Mouse (Mus musculus) induced T-regulatory cell, adult 2 months (primary cell): ENCODE results near the gene Cdkal1.

Experiments
- DNase-seq: peaks from one replicate; pipeline ENCODE4 v3.0.0-alpha.2; 2012; ENCODE audit warnings: low read depth

Gene Cdkal1

DNA sequence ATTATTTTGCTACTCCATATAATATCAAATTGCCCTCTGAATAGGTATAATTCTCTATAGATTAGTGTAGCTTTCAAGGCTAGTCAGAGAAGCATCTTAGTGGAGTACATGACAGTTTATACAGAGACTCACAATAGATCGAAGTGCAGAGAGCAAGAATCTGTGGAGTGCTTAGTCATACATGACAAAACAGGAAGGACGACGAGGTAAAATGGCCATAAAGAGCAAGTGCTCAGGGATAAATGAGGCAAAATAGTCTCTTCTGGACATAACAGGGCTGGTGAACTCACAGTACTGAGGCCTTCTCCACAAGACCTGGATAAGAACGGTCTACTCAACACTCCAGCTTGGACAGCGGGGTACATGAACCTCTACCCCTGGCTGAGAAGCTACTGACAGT, 155.6 kb downstream of the Cdkal1 start:
- DNase-seq, result no peak

DNA sequence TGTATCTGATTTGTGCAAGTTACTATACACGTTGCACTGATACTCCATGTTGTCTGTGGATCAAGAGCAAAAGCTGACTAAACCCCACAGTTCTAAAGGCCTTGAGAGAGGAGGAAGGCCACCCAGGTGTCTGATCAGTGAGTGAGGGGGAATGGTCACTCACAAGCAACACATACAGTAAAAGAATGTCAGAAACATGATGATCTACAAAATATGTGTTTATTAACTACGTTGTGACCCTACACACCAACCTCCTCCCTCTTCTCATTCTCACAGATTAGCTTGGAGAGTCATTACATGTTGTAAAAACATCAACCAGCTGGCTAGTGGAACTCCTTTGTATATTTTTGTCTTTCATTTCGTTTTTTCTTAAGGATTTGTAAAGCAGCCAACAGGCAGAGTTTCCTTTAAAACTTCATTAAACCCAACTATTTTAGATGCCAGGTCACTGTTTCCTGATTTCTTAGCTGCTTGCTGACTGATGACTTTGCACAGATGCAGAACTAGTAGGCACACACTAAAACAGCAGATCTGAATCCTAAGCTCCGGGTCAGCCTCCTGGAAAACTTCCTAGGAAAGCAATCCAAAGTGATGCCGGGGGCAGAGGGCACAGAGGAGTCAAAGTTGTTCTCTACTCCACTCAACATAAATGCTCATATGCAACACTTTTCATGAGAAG, 157.0 kb downstream of the Cdkal1 start:
- DNase-seq, result no peak

DNA sequence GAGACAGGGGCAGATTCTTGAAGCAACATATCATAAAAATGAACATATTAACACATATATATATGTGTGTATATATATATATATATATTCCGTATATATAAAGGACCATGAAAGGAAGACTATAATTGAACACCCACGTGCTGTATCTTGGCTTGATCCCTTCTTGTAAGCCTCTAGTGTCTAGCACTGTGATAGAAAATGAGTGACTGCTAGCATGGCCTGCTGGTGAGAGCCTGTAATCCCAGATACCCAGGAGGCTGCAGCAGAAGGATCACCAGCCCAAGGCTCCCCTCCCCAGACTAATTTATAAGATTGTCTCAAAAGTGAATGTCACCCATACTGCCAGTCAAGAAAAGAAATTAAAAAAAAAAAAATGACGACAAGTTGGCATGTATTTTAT, 158.2 kb downstream of the Cdkal1 start:
- DNase-seq, result no peak

DNA sequence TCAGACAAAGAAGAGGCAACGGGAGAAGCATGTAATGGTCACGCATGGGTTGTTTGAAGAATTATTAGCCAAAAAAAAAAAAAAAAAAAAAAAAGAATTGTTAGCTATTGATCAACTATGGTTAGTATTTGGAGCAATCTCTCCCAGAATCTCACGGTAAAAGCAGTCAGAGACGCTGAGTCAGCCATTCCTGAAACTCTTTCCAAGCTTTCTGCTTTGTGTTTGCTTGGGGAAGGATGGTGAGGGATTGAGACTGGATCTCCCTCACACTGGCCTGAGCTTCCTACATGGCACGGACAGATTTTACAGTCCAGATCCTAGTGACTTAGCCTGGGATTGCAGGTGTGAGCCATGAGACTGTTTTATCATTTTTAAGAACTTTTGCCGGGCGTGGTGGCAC, 164.7 kb downstream of the Cdkal1 start:
- no peak for DNase-seq

DNA sequence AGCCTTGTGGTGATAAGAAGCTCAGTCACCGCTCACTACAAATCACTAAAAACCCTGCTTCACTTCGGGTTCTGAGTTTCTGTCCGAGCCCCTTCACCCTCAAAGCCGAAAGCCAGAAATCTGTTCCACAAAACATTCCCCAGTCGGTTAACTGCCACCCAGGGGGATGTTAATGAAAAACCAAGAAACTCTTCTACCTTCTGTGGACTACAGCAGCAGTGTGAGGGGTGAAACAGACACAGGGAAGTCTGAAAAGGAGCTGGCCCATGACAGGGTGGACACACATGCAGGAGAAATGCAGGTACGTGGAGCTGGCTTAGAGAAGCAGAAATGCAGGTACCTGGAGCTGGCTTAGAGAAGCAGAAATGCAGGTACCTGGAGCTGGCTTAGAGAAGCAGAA, 166.6 kb downstream of the Cdkal1 start:
- no peak for DNase-seq

DNA sequence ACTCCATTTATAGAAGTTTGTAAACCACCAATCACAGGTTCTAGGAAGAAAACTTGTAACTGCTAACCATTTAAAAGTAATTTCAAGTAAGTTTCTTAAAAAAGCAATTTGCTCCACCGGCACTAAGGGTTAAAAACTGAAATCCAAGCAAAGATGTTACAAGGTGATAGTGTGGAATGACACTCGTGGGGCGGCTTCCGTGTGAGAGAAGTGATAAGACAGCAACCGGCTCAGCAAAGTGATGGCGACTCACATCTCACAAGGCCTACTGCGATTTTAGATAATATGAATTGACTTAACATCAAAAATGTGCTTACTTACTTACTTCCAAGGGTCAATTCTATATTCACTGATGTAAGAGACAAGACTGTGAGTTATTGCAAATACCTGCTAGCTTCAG, 167.6 kb downstream of the Cdkal1 start:
- DNase-seq, result no peak

DNA sequence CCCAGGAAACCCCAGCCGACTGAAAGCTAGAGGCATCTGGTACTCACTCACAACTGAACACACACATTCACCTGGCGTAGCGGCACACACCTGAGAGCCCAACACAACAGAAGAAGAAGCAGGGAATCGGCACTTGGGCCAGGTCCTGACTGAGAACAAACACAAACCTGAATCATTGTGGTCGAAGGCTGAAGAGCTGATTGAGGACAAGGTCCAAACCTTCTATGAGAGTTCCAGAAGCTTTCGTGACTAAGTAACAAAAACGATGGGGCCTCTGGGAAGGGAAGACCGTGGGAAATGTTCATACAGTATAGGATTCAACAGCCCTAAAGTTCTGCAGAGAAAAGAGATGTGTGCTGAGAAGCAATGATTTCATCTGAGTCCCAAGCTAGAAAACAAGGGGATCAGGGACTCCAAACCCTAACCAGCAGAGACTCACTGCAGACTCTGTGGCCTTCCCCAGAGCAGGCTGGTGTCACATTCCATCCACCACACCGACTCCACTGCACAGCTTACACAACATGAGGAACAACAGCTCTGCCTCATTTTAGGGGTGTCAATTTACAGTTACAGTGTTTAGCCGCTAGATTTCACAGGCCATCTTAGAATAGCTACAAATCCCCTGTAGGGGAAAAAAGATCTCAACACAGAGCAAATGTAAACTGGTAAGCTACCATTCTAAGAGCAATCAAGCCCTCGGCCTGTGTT, 175.8 kb downstream of the Cdkal1 start:
- no peak for DNase-seq

DNA sequence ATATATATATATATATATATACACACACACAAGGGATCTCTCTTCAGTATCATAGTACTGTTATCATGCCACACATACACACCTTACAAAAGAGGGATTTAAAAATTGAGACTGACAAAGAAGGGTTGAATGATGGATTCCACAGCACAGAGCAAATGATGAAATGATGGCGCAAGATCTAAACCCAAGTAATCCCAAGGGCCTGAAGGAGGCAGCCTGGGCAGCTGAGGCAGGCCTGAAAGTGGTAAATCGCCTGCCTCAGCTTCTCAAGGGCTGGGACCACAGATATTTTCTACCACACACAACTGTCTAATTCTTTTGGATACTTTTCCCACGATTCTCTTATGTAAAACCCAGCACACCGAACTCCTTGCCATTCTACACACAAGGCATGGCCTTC, 177.9 kb downstream of the Cdkal1 start:
- no peak for DNase-seq

DNA sequence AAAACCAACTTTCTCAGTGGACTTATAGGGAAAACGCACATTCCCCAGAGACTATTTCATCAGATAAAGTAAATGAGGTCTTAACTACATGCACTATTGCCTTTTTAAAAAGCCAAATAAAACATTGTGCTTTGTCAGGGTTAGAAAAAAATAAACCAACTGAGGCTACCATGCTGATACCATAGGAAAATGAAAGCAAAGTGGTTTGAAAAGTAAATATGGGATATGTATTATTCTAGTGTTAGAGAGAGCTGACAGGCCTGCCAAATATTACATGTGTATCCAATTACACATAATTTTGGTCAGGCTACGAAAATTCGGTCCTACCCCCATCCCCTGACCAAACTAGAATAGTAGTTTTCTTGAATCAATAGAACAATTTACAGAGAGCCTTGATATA, 184.8 kb downstream of the Cdkal1 start:
- no peak for DNase-seq

DNA sequence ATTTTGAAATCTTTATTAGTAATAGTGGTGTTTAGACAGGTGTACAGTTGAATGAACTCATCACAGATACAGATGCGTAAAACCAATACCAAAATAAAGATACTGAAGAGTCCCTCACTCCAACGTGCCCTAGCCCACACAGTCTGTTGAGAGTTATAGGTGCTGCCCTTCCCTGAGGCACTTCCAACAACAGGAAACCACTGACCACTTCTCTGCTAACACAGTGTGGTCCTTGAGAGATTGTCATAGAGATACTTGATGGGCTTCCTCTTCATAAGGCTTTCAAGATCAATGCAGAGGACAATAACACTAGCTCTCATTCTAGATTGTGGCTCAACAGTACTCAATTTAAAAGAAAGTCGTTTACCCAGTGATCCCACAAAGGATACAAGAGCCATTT, 191.6 kb downstream of the Cdkal1 start:
- DNase-seq, result no peak

DNA sequence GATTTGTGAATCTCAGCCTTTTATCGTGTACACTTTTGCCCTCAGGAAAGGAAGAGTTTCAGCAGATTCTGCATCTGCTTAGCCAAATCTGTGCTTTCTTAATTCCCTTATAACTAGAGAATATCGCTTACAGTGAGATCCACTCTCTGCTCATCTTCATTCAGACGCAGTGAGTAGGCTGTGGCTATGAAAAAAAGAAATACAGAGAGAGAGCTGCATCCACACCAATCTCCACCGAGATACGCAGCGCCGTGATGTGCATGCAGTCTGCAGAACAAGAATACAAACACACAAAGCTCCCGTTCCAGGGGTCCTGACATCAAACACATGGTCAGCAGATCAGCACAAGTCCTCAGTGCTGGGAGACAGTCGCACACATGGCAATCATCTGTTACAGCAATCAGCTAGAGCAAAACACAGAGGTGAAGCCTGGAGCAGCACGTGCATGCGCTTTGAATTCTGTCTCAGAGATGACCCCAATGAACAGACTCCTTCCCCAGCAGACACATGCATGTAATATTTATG, 199.6 kb downstream of the Cdkal1 start:
- no peak for DNase-seq

DNA sequence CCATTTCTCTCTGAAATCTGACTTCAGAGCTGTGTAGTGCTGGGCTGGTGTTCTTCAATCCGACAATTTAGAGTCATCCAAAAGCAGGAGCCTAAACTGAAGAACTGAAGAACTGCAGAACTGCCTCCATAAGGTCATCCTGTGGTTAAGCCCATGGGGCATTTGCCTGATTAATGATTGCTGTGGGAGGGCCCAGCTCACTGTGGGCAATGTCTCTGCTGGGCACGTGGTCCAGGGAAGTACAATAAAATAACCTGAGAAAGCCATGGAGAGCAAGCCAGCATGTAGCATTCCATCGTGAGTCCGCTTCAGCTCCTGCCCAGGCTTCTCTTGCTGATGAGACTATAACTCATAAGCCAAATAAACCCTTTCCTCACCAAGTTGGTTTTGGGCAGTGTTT, 202.1 kb downstream of the Cdkal1 start:
- DNase-seq, result no peak

DNA sequence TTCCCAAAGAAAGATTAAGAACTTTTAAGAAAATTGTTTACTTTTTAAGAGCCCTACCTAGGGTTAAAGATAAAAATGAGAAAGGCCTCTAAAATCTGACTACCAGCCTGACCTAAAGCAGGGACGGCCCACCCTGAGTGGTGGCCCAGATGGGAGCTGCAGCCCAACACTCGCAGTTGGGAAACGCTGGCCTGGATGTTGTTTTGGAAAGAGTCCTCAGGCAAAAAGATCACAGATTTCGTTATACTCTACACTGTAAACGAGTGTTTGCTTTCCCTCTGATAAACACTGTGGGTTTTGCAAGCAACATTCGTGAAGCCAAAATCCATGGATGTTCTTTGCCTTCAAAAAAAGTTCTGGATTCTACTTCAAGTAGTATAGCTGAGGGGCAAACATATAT, 202.7 kb downstream of the Cdkal1 start:
- DNase-seq, result no peak

DNA sequence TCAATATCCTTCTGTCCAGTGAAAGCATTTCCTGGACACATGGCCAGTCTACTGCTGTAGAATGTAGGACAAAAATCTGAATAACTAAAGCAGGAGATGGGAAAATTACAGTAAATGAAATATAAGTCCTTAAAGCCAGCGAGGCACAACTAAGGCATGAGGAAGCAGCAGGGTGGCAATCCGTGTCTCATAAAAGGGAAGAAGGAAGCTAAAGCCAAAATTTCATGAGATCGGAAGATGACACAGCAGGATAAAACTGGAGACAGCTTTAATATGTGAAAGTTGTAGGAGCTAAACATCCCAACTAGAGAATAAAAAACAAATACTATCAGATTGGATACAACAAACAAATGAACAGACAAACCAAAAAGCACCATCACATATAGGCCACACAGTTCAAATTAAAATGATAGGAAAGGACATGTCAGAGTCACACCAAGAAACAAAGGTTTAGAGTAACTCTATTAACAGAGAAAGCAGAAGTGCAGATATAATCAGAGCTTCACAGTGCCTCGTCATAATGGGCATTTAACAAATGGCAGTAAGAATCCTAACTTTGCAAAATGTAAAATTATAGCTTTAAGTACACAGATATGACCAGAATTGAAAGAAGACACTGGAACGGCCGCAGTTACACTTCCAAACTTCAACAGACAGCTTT, 204.8 kb downstream of the Cdkal1 start:
- no peak for DNase-seq

DNA sequence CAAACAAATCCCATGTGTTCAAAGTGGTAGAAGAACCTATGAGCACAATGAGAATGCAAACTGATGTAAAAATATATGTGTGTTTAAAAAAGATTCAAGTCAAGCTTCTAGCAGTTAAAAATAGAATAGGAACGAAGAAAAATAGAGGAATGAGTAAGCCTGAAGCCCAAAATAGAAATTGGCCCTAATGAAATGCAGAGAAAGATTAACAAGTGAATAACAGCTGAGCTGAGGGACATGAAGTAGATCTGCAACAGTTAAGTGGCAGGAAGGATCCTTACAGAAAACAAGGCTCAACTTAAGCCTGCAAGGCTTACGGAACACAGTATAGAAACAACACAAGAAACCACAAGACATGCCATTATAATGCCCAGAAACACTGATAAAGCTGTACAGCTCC, 205.9 kb downstream of the Cdkal1 start:
- no peak for DNase-seq

DNA sequence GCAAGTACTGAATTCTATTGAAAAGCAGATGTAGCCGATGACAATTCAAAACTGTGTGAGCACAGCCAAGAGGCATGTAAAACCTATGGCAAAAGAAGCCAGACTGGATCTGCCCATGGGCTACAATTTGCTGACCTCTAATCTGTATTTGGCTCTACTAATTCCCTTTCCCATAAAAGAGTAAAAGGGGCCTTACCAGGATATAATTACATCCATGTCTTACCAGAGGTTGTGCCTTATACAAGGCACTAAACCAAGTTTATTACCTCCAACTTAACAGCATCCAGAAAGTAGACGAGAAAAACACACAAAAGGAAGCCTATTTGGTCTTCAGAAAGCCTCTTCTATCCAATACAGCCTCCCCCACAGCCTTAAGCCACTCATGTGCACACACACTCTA, 213.2 kb downstream of the Cdkal1 start:
- no peak for DNase-seq

DNA sequence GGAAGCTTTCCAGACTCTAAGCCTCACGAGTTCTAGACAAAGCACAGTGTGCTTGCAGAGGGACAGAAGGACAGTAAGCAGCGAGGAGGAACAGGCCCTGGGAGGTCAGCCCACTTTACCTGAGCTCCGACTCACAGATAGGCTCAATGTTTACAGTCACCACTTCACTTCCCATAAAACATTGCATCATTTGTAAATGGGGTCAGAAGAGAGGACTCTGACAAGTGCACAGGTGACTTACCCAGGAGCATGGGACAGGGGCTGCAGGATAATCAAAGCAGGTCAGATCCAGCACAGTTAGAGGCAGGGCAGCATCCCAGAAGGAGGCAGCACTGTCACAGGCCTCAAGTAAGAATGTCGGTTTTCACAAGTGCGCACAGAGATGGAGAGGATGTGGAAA, 214.3 kb downstream of the Cdkal1 start:
- DNase-seq, result no peak

DNA sequence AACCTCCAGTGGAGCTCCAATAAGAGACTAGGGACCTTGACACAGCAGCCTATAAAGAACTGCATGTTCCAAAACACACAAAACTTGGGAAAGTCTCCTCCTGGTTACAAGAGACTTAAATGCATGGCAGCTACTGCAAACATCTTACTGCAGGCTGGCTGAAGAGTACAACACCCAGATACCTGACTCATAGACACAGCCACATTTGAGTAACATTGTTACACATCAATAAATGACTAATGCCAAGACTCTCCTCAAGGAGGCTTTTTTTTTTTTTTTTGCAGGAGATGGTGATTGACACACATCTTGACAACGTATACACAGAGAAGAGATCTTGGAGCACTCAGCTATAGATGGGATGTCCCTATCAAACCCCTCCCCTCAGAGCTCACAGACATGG, 215.3 kb downstream of the Cdkal1 start:
- DNase-seq, result no peak

DNA sequence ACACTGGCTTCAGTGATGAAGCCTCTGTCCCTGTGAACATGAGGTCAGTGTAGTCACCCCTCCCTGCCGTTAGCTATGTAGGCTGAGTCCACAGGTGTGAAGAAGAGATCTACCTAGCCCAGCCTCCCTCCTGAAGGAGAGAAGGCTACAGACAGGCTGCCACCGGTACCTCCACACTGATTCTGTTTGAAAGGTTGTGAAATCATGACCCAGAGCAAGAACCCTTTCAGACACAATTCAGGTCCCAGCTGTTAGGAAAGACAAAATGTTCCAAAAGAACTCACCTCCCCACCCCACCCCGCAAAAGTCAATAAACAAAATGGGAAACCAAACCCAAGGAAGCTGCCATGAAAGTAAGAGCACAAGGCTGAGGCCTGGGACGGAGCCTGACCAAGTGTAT, 217.2 kb downstream of the Cdkal1 start:
- no peak for DNase-seq

DNA sequence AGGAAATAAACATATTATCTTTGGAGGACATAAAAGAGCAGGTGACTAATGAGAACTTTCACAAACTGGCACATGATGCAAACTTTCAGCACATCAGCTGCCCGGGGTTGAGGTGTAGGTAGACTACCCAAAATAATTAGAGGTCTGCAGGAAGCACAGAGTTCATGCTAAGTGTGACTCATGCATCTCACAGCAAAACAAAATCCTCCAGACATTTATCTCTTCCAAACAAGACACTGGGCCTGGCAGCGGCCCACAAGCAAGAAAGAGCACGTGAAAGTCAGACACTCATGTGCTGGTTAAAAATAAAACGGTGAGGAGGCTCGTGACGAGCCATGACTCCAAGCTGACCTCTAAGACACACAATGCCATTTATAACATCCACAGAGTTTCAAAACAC, 217.7 kb downstream of the Cdkal1 start:
- no peak for DNase-seq

DNA sequence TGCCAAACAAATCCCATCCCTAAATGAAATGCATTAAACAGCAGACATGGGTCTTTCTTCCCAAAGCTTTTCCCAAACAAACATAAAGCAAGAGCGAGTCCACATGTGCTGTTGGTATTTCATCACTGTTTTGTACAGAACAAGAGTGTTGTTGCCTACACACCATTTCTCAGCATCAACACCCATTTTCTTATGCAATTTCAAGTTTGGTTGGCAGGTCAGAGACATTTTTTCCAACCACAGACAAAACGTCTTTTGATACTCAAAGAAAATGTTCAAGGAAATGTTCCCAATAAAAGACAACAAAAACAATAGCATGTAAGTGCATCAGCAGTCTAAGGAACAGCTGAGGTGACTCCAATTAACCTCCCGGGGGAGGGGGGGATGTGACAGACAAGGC, 219.9 kb downstream of the Cdkal1 start:
- DNase-seq, result no peak

DNA sequence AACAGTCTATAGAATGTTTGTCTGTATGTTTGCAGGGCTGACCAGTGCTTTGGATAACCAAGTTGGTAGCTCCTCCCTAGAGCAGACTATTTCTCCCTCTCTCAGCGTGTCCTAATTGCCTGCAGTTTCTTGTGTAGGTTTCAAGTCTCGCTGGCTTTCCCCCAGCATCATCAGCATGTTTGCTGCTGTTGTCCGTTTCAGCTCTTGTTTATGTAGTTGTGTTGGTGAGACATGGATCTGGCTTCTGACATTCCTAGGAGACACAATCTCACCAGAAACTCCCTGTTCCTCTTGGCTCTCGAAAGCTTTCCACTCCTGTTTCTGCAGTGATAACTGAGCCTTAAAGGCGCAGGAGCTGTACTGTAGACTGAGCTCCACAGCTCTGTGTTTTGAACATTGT, 224.1 kb downstream of the Cdkal1 start:
- no peak for DNase-seq

DNA sequence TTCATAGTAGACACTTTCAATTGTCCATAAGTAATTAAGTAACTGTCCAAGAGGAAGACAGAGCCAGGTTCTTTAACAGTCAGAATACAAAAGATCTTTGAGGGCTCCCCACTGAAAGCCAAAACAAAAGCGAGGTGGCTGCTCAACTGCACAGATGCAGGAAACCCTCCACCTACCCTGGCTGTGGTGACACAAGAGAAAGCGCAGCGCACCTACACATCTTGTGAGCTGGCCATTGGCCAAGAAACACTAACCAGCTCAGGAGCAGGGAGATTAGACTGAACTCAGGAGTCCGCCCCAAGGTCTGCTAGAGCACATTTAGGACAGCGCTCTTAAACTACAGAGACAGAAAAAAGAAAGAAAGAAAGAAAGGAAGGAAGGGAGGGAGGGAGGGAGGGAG, 226.9 kb downstream of the Cdkal1 start:
- DNase-seq, result no peak
